Mouse (Mus musculus) olfactory bulb, adult 2 months (tissue): ENCODE data around the gene Arcn1.

ENCODE experiments used
- CTCF ChIP-seq: fragments of 200-500 bp; IDR thresholded peaks from 2 replicates; pipeline ENCODE4 v1.5.1; 2012; ENCODE audit warnings: low read depth, mild to moderate bottlenecking, low read length, moderate library complexity; ENCODE audit not compliant: insufficient read depth
- POLR2A ChIP-seq: fragments of 200-500 bp; IDR thresholded peaks from 2 replicates; pipeline ENCODE4 v1.6.1; 2012; ENCODE audit warnings: mild to moderate bottlenecking, low read depth, low read length, moderate library complexity; ENCODE audit not compliant: insufficient read depth

- TF ChIP-seq CTCF = no peak
- no peak for TF ChIP-seq POLR2A
These were observed 48.6 kb downstream of the Arcn1 start for GRCm38 (mm10) chr9:44718937-44719631.
